Mouse (Mus musculus) adrenal gland, postnatal 4 days (tissue): Measurements from ENCODE around the gene Gpr65. TPM values are rescaled to one million over a fixed set of nuclear protein-coding genes. Genes with fewer than 3 reads are reported as not detected.
"Not testable (repeated sequence)": the region's sequence is repeated elsewhere in the genome, so short reads cannot be mapped to it uniquely, and the experiment has no call there.

ENCODE experiments used
- DNase-seq, 2 experiments: peaks; one replicate each; pipeline ENCODE4 v3.0.0; 2021 to 2022; ENCODE audit warnings: low spot score in 2 of 2, mixed read lengths in 2 of 2
- long read RNA-seq, 2 experiments: library from polyadenylated mRNA; stranded (forward); transcript quantifications; one replicate each; pipeline ENCODE4 v2.0.0; 2021
- total RNA-seq, 2 experiments: library from RNA; stranded (reverse); gene quantifications; 2 replicates each; pipeline ENCODE4 v1.2.3; 2021

The Gpr65 gene
- 1 to 10 TPM; 1.7 to 1.9 TPM for total RNA-seq
- long read RNA-seq, experiment 1, partial matches to known transcripts = 0 of 2 reads
- long read RNA-seq, experiment 1, other reads (novel, unspliced or antisense) = 1 of 2 reads
- long read RNA-seq, experiment 2, partial matches to known transcripts = 0 of 2 reads
- long read RNA-seq, experiment 2, other reads (novel, unspliced or antisense) = 0 of 2 reads

DNA sequence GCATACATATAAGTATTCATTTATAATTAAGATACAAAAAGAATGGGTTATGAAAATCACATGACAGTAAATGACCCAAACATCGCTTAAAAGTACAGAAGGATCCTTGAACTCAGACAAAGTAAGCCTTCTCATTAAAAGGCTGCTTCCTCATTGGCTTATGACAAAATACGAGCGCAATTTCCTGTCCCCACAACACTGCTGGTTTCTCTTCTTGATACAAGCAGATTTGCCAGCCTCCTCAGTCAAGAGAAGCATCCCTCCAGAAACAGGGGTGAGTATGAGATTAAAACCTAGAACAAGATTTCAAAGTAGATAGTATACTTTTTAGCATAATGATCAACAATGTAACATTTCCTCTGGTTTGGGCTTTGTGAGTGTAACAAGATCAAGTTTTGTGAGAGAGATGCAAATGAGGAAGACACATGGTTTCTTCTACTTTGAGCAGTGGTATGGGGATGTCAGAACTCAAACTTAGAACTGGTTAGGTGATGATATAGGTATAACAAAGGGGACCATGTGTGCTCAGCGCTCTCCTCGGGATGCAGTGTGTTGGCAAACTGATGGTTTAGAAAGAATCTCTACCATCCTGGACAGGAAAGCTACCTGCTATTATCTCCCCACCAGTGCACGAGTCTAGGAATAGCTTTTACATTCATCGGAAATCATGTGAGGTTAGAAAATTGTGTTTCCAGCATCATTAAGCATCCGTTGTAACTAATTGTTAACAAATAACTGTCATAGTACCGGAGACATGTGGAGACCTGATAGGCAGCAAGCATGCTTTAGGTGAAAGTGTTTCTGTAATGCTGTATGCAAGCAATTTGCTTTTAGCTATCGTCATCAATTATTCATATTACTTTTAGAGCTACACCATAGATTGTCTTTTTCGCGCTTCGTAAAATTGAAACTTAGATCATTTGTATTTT is at the start of gene Gpr65:
Gpr65 (plus strand) TSS at position 195 of the 929 bp plus-strand sequence.
- DNase-seq = no peak

GRCm38 (mm10) chr12:98223286-98223685 is 45.1 kb upstream of the Gpr65 start:
- no peak for DNase-seq

- no peak for DNase-seq
These were observed 41.4 kb upstream of the Gpr65 start for GRCm38 (mm10) chr12:98227037-98227436.

DNA sequence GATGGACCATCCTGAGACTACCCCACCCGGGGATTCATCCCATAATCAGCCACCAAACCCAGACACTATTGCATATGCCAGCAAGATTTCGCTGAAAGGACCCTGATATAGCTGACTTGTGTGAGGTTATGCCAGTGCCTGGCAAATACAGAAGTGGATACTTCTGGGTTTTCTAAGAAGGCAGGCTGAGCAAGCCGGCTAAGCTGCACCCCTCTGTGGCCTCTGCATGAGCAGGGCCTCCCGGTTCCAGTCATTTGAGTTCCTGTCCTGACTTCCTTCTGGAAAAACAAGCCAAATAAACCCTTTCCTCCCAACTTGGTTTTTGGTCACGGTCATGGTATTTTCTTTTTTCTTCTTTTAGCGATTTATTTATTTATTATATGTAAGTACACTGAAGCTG is 30.0 kb upstream of the Gpr65 start:
- DNase-seq = not testable (repeated sequence)

DNA sequence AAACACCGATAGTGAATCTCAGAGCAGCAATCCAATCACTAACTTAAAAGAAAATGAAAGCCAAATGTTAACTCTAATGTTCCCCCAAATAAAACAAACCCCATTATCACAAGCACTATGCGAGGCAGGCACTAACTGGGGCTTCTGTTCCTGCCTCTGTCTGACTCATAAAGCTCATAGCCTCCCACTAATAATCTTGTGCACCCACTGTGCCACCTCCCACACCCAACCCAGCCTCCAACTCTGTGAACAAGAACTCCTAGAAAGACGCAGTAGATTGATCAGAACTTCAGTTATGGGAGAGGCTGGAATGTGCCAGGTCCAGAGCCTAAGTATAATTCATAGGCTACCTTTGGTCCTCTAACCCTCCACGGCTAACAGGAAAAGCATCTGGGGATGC is 24.3 kb upstream of the Gpr65 start:
- no peak for DNase-seq

DNA sequence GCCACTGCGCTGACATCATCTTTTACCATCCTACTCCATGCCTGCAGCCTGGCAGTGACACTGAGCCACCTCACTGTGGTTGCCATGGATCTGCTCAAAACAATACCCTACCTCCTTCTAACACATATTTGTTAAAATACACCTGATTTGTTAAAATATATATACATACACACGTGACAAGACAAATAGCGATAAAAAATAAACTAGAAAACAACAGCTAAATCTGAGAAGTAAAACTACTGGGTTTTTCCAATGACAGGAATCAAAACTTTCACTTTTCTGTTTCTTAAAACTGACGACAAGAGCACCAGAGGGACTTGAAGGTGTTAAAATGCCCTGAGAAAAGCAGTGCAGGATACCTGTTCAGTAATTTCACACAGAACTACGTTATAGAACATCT is 23.6 kb upstream of the Gpr65 start:
- DNase-seq = no peak

DNA sequence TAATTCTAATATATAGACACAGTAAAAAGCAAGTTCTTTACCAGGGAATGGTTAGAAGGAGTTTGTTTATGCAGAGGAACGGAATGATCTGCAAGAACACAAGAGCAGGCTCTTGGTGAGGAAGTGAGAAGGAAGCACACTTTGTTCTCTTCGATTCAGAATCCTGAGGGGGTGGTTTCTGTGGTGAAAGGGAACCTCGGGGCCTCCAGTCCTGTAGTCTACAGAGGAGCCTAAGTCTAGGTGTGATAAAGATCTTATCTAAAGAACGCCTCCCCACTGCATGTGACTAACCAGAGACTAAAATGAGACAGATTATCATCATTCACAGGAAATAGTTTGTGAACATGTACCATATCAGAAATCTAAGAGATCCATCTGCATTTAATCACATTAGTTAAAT is 21.6 kb upstream of the Gpr65 start:
- no peak for DNase-seq

DNA sequence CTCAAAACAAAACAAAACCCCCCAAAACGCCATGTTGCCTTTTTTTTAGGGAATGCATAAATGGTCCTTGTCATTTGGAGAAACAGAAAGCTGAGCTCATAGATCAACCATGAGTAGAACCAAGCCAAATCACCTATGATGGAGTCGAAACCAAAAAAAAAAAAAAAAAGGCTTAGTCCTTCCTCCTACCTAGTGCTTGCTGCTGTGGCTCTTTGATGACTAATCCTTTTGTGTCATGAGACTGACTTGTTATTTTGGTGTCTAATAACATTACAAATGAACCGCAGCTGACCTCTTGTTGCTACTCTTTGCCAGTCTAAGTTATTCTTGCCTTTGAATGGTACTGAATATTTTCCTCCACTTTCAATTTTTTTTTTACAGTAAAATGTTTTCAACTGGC is 18.8 kb upstream of the Gpr65 start:
- DNase-seq = no peak

DNA sequence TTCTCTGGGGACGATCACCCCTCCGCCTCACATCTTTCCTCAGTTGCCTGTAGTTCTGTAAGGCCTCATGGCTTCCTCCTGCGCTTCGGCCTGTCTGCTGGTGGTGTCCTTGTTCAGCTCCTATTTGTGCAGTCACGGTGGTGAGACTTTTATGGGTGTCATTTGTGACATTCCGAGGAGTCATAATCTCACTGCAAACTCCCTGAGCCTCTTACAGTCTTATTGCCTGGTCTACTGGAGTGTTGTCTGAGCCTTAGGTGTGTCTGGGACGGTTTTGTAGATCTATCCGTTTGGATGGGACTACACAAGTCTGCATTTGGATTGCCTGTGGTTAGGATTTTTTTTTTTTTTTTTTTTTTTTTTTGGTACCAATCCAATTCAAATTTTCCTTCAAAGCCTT is 18.1 kb upstream of the Gpr65 start:
- no peak for DNase-seq

DNA sequence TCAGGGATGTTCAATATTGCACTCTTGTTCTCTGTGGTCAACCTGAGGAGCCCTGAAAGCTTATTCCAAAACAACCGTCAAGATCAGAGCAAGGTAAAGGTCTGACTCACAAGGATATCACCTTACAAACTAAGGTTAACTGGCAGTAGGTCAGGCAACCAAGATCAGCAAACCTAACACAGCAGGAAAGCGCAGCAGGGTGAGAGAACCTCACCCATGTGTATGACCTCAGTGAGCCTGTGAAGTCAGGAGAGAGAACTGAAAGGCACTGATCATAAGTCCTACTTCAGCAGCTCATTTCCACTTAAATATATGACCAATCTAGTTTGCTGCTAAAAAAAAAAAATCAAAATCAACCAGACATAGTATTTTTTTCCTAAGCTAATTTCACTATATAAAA is 16.0 kb upstream of the Gpr65 start:
- no peak for DNase-seq

- DNase-seq = no peak
These were observed 13.0 kb upstream of the Gpr65 start for GRCm38 (mm10) chr12:98255373-98255995.

DNA sequence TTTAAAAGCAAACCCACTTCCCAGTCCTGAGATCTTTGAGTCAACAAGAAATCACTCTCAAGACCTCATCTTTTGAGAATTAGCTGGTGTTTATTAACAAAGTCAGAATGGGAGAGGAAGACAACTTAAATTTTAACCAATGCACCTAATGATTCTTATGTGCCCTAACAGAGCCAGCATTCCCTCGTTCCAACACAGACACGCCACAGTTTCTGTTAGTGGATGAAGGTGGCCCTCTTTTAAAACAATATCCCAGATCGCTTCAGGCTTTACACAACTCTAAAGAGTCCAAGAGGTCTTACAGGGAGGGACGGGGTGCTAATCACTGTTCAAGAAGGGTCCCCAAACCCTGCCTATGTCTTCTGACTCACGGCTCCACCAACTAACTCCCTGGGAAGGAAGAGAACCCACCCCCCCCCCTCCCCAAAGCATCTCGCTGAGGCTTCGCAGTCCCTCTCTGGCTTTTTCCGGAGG is 10.0 kb upstream of the Gpr65 start:
- DNase-seq = no peak

DNA sequence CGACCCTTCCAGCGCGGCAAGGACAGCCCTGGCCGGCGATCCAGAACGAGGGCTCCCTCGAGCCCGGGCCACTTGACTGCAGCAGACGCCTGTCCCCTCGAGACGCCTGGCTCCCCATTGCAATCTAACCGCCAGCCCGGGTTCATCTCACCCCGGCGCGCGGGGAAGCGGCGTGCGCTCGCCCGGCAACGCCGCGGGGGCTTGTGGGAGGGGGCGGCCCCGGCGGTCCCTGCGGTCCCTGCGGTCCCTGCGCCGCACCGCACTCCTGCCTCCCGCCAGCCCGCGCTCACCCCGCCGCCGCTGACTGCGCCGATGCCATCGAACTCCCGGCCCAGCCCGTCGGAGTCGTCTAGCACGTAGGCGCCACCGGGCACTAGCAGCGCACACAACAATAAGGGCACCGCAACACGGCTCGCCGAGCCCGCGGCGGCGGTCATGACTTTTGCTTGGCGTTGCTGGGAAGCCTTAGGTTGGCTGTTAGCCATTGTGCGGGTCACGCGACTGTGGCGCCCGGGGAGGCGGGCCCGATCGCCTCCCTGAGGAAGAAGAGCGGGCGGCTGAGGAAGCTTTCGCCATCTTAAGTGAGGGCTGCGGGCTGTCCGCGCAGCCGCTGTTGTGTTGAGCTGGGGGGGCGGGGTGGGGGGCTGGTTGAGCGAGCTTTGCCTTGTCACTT is 9.5 kb upstream of the Gpr65 start, which contains the start of gene Galc:
Galc (minus strand) TSS at position 615 of the 673 bp plus-strand sequence.
- peak; percentile 69 to 80 for DNase-seq

DNA sequence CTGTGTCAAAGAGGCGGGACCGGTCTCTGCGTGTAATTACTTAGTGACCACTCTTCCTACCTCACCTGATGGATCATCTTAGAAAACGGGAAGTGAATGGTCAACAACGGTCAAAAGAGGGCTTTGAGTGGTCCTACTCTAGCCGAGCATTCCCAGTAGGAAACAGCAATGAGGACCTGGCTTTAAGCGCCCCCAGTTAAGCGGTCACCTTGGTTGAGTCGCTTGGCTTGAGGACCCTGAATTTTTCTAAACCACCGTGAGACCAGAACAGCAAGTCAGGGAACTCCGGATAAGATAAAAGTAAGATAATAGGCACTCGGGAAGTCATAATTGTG is 8.9 kb upstream of the Gpr65 start:
- no peak for DNase-seq

GRCm38 (mm10) chr12:98265697-98266096 is 2.7 kb upstream of the Gpr65 start:
- no peak for DNase-seq

- DNase-seq = no peak
These were observed 1.6 kb downstream of the Gpr65 start for GRCm38 (mm10) chr12:98269791-98270745.

DNA sequence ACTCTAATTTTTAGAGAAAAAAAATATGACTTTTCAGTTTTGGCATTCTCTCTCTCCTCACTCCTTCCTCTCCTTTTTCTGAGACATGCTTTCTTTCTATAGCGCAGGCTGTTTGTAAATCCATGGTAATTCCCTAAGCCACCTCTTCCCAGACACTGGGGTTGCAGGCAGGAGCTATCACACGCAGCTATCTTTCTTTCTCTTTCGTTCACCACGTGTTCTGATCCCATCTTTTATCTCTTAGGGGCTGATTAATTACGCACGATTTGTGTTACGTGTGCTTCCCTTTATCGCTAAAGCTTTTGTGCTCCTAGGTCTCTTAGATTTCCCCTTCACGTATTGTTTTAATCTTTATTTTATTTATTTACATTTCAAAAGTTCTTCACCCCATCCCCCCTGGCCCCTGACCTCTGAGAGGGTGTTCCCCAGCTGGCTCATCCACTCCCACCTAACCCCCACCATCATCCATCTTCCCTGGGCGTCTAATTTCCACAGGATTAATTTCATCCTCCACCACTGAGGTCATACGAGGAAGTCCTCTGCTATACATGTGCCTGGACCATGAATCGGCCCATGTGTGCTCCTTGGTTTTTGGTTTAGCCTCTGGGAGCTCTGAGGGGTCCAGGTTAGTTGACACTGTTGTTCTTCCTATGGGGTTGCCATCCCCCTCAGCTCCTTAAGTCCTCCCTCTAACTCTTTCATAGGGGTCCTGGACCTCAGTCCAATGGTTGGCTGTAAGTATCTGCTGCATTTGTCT is 2.6 kb downstream of the Gpr65 start:
- no peak for DNase-seq

DNA sequence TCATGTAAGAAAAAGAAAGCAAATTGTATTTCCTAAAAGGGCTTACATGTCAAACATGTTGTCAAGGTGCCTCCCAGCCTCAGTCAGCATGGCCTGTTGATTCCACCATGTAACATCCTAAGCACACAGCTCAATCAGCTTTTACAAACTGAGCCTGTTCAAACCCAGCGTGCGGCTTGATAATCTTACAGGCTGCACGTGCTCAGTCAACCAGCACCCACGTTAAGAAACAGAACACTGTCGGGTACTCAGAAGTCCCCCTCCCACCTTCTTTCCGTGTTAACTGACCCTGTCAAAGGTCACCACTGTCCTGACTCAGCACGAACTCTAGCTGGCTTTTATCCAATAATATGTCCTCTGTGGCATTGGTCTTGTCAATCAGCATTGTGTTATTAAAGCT is 4.0 kb downstream of the Gpr65 start:
- DNase-seq = no peak

- DNase-seq = no peak
These were observed 12.1 kb downstream of the Gpr65 start for GRCm38 (mm10) chr12:98280530-98280929.

DNA sequence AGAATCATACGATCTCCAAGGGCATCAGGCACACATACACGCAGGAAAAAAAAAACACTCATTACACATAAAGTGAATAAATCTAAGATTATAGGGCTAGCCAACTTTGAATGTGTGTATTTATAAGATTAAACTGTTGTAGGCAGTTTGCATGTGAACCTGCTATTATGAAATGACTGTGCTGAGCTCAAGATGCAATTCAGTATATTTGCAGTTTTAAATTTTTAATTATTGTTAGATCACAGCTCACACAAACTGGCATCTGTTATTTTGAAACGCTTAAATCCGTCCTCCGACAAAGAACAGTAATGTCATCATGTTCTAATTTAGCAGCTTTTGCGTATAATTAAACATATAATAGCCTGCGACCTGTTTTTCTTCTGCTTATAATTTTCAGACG is 12.6 kb downstream of the Gpr65 start:
- DNase-seq = no peak
